Mouse (Mus musculus): Measurements from ENCODE around the gene Twf2.

Twf2 gene

GRCm38 (mm10) chr9:106179454-106179853 is 23.5 kb upstream of the Twf2 start:
- DNase-seq = no peak

DNA sequence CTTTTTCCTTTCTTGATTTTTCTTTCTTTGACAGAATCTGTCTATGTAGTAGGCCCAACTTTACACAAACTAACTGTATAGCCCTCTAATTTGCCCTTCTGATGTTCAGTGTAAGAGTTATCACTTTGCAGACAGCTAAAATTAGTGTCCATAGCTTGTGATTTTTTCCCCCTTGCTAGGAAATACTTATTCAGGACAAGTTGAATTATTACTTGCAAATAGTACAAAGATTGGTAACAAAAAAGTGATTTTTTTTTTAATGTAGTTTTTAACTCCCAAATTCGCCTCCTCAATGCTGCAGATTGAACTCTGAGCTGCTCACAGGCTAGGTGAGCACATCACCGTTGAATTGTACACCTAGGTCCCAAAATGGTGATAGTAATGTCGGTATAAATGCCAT is 22.9 kb upstream of the Twf2 start:
- no peak for DNase-seq

- no peak for DNase-seq
These were observed 20.8 kb upstream of the Twf2 start for GRCm38 (mm10) chr9:106182146-106182545.

DNA sequence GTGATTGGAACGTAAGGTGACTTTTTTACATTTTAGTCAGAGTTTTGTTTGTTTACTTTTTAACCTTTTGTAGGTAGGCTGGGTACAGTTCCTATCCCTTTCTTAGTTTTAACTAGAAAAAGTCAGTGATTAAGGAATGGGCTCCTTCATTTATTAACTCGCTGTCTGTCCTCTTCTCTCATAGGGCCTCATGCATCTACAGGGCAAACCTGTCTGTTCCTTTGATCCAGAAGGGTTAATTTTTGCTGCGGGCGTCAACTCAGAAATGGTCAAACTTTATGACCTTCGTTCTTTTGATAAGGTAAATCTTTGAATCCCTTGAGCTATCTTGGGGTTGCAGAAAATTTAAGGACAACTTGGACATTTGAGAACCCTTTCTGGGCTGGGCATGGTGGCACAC is 18.9 kb upstream of the Twf2 start:
- no peak for DNase-seq

GRCm38 (mm10) chr9:106191355-106191754 is 11.6 kb upstream of the Twf2 start:
- no peak for DNase-seq

GRCm38 (mm10) chr9:106192024-106192423 is 10.9 kb upstream of the Twf2 start:
- DNase-seq = no peak

DNA sequence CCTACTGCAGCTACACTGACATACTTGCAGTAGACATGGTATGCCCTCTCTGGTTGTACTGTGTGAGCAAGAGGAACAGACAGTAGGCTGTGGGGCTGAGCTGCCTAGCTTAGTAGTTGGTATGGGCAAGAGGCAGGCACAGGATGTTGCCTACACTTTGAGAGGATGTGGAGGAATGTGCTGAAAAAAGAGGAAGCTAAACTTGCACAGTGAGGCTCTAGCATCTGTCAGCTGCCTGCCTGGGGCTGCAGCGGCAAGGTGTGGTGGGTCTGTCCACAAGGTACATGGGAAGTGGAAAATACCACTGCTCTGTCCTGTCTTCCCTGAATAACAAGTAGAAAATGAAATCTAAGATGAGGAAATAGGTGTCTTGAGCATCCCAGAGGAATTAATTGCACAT is 9.9 kb upstream of the Twf2 start:
- peak in 1 of 2 experiments; percentile 40 for DNase-seq

- DNase-seq = no peak
These were observed 8.7 kb upstream of the Twf2 start for GRCm38 (mm10) chr9:106193930-106194807.

DNA sequence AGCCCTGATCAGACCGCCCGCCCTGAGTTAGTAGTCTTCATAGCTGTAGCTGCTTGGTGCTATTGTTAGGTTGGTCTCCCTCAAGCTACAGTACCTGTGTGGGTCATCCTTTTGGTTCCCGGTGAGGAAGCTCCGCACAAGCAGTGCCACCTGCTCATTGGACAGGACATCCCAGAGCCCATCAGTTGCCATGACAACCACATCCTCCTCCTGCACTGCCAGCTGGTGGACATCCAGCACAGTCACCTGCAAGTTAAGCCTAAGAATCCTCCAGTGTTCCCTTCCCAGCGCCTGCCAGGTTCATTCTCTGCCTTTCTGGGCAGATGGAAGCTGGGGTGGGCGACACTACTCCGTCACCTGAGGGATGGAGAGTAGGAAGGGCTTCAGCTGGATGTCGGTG is 7.2 kb upstream of the Twf2 start:
- DNase-seq = no peak

GRCm38 (mm10) chr9:106197081-106197713 is 5.7 kb upstream of the Twf2 start:
- DNase-seq = no peak

GRCm38 (mm10) chr9:106197732-106198131 is 5.2 kb upstream of the Twf2 start:
- DNase-seq = no peak

- DNase-seq = peak; percentile 73 to 89
These were observed 3.9 kb upstream of the Twf2 start for GRCm38 (mm10) chr9:106198962-106199458.

DNA sequence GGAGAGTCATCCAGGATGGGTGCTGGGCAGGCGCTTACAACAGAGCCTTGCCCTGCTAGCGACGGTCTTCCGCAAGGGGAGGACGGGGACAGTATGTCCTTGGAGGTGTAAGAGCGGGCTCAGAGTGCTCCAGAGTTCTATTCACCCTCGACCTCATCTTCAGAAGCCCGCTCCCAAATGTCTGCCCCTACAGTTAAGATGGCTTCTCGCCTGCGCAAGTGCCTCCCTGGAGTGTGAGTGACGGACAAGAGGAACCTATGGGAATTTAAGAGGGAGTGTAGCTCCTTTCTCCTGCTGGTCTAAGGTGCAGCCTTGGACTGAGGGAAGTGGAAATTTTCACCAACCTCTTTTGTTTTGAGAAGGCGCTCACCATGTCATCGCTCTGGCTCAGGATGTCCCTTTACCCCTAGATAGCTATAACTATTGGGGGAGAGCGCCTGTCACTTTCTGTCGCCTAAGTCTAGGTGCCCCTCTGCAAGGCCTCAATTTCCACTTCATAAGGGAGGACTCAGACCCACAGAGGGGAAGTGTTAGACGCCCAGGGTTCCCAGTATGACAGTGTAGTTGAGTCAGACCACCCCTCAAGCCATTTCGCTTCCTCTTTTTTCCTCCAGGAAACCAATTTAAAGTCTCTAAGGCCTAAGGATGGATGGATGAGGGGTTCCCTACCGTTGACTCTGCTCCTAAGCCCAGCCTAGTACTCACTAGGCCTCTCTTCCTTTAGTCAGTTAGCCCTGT is 3.2 kb upstream of the Twf2 start, which contains the start of gene Ppm1m:
Gene Ppm1m, minus strand, starts transcription at position 212 of the 738 bp plus-strand sequence.
- DNase-seq = no peak

DNA sequence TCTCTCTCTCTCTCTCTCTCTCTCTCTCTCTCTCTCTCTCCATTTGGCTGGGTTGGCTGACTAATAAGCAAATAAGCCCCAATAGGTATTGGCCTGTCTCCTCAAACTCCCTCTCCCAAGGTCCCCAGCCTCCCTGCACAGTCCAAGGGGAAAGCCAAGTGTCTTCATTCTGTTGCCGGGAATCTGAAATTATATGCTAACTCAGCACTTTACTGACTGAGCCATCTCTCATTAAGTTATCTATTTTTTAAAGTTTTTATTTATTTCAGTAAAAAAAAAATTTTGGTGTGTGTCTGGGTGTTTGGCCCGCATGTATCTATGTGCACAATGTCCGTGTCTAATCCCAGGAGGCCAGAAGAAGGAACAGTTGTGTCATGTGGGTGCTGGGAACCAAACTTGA is 1.0 kb upstream of the Twf2 start:
- no peak for DNase-seq

- no peak for DNase-seq
These were observed 1.3 kb downstream of the Twf2 start for GRCm38 (mm10) chr9:106203990-106204851.

DNA sequence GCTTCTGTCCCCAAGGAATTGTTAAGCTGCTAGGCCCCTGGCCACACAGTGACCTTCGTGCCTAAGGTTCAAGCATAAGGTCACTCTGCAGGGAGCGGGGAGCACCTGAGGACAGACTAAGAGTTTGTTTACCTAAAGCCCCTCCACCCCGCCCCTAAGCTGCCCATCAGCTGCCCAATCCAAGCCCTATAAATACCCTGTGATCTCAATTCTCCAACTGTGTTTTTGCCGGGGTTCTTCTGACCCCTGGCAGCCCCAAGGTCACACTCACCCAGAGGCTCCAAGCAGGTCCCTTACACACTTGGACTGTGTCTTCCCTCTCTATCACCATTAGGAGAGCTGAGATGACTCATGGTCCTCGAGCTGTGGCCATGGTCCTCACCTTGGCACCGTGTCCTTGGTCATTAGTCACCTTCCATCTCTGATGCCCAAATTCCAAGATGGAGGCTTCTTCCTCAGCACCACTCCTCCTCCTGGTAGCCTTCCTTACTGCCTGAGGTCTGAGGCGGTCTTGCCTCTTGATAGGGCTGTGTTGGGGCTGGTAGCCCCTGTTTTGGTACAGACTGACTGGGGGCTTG is 2.9 kb downstream of the Twf2 start:
- DNase-seq = no peak

DNA sequence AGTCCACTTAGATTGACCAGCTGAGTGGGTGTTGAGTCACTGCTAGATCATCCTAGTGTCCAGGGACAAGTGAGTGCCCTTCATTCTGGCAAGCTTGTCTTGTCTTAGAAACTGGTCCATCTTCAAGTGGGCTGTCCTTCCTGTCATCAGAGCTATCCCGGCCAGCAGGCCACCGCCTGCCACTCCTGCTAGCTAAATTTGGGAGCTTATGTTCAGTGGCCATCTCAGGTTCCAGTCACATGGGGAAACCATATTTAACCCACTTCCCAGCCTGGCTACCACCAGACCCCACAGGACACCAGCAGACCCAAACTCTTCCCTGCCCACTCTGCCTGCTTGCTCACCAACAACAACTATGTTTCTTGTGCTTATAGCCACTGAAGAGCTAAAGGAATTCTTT is 3.6 kb downstream of the Twf2 start:
- no peak for DNase-seq

- no peak for DNase-seq
These were observed 5.3 kb downstream of the Twf2 start for GRCm38 (mm10) chr9:106208181-106208580.

DNA sequence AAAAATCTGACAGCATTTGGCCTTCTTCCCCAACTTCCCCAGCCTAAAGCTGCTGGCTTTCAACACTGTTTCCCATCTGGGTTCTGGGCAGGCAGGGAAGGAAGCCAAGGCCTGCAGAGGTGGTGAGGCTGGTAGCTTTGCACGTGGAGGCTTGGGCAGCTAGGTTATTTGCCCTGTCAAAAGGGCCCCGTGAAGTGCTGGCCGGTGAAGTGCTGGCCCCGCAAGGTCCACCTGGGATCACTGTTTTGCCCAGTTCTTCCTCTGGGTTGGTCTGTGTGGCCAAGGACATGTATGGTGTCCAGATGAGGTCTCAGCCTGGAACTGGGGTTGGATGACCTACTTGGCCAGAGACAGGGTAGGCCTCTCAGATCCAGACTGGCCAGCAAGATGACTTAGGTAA is 7.0 kb downstream of the Twf2 start:
- no peak for DNase-seq

GRCm38 (mm10) chr9:106210853-106211609 is 8.1 kb downstream of the Twf2 start:
- DNase-seq = no peak

Data from spleen, adult 18-20 months (tissue).